Mouse (Mus musculus) right cerebral cortex, postnatal 4 days (tissue): ENCODE results near the gene Mpl.

Experiments used
- DNase-seq: peaks from one replicate; pipeline ENCODE4 v3.0.0-alpha.2; 2022

The Mpl gene

GRCm38 (mm10) chr4:118427415-118427767, 29.9 kb downstream of the Mpl start:
- no peak for DNase-seq

- DNase-seq, result no peak
Measured at GRCm38 (mm10) chr4:118425374-118425773, 31.9 kb downstream of the Mpl start.

GRCm38 (mm10) chr4:118424541-118425160, 32.7 kb downstream of the Mpl start:
- no peak for DNase-seq

GRCm38 (mm10) chr4:118421384-118421783, 35.9 kb downstream of the Mpl start:
- no peak for DNase-seq

- DNase-seq, result no peak
Measured at GRCm38 (mm10) chr4:118417112-118417797, 40.1 kb downstream of the Mpl start.

- no peak for DNase-seq
Measured at GRCm38 (mm10) chr4:118416329-118416728, 41.0 kb downstream of the Mpl start.

GRCm38 (mm10) chr4:118415779-118416178, 41.5 kb downstream of the Mpl start:
- no peak for DNase-seq

- no peak for DNase-seq
Measured at GRCm38 (mm10) chr4:118413553-118413952, 43.8 kb downstream of the Mpl start.

GRCm38 (mm10) chr4:118410871-118411270, 46.4 kb downstream of the Mpl start:
- no peak for DNase-seq

- peak; percentile 82 for DNase-seq
Measured at GRCm38 (mm10) chr4:118409142-118409900, 48.0 kb downstream of the Mpl start, which contains the start of the genes Szt2 and Med8. Gene Szt2, minus strand, starts transcription at chr4:118409273. Gene Med8, plus strand, starts transcription at chr4:118409337.

GRCm38 (mm10) chr4:118402701-118403100, 54.6 kb downstream of the Mpl start:
- no peak for DNase-seq

GRCm38 (mm10) chr4:118401918-118402317, 55.4 kb downstream of the Mpl start:
- DNase-seq, result no peak

- no peak for DNase-seq
Measured at GRCm38 (mm10) chr4:118401421-118401820, 55.9 kb downstream of the Mpl start.

- DNase-seq, result no peak
Measured at GRCm38 (mm10) chr4:118398400-118398799, 58.9 kb downstream of the Mpl start.

GRCm38 (mm10) chr4:118396433-118396832, 60.9 kb downstream of the Mpl start:
- no peak for DNase-seq

- no peak for DNase-seq
Measured at GRCm38 (mm10) chr4:118395289-118395688, 62.0 kb downstream of the Mpl start.

GRCm38 (mm10) chr4:118394505-118394904, 62.8 kb downstream of the Mpl start:
- DNase-seq, result no peak
